Mouse (Mus musculus) left cerebral cortex, adult 18-20 months (tissue): ENCODE results near the gene Dmwd. TPM values are rescaled to one million over a fixed set of nuclear protein-coding genes. Genes with fewer than 3 reads are reported as not detected.
A peak's percentile ranks its signal among the peaks of the same experiment; 100 is the strongest.
"Not testable (repeated sequence)": the region's sequence is repeated elsewhere in the genome, so short reads cannot be mapped to it uniquely, and the experiment has no call there.

Experiments
- DNase-seq, 2 experiments: peaks; one replicate each; pipeline ENCODE4 v3.0.0; 2021 to 2022; ENCODE audit warnings: low spot score in 2 of 2, mixed read lengths in 1 of 2
- total RNA-seq, 2 experiments: library from RNA; stranded (reverse); gene quantifications; 2 replicates each; pipeline ENCODE4 v1.2.3; 2021

Dmwd gene
- total RNA-seq, 2 experiments from 2014 or later: 143 TPM

DNA sequence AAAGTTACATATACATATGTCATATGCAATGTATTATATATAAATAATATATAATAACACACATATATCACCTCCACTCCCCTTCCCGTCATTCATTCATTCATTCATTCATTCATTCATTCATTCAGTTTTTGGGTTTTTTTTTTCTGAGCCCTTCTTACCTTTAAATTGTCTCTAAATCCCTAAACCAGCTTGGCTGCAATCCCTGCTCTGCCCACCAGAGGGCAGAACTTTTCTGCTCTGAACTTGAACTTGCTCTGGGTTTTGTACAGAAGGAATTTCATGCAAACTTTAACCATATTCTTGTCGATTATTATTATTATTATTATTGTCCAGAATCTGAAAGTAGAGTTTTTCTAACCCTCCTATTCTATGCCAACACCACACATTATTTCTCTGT lies 7.3 kb upstream of the Dmwd start:
- DNase-seq: peak; percentile 67 to 68

DNA sequence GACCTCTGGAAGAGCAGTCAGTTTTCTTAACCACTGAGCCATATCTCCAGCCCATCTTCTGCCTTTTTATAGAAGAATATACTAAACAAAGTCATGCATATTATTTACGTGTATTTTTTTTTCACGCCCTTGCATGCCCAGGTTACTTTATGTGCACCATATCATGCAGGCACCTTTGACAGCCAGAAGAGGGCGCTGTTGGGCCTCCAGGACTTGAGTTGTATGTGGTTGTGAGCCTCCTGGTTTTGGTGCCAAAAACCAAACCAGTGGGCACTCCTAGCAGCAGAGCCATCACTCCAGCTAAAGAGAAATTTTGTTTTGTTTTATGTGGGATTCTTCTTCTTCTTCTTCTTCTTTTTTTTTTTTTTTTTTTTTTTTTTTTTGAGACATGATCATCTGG lies 6.5 kb upstream of the Dmwd start:
- no peak for DNase-seq

DNA sequence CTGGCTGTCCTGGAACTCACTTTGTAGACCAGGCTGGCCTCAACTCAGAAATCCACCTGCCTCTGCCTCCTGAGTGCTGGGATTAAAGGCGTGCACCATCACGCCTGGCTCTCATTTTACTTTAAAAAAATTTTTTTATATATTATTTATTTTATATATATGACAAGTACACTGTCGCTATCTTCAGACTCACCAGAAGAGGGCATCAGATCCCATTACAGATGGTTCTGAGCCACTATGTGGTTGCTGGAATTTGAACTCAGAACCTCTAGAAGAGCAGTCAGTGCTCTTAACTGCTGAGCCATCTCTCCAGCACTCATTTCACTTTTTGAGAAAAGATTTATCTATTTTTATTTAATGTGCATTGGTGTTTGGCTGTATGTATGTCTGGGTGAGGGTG lies 5.0 kb upstream of the Dmwd start:
- DNase-seq: not testable (repeated sequence)

DNA sequence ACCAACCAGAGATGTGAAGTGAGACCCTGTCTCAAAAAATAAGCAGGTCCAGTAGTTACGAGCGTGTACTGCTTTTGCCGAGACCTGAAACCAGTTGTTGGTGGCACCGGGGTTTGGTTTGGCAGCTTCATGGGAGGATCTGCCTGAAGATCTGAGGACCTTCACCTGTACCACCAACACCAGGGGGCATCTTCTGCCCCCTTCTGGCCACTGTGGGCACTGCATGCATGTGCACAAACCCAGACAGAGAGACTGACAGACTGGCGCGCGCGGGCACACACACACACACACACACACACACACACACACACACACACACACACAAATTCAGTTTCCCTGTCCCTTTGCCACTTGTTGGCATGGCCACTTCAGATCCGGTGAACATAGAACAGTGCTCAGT lies 2.5 kb upstream of the Dmwd start:
- DNase-seq: no peak

DNA sequence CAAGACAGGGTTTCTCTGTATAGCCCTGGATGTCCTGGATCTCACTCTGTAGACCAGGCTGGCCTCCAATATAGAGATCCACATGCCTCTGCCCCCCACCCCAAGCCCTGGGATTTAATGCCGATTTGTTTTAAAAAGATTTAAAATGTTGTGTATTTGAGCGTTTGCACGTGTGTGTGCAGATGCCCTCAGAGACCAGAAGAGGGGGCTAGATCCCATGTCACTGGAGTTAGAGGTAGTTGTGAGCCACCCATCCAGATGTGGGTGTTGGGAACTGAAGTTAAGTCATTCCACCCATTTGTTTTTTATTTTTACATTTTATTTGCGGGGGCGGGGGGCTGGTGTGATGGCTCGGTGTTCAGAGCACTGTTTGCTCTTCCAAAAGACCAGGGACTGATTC lies 1.5 kb upstream of the Dmwd start:
- DNase-seq: no peak

DNA sequence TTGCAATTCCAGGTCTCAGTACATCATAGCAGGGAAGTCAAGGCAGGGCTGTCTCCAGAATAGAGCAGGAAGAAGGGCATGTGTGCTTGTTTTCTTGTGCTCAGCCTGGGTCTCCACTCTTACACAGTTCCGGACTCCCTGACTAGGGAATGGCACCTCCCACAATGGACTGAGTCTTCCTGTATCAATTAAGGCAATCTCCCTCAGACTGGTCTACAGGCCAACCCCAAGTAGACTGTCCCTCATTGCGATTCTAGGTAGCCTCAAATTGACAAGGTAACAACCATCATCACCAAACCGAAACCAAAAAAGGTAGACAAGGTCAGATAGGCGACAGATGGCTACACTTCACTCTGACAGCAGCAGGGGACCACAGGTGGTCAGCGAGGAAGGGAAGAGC lies 796 bp upstream of the Dmwd start:
- no peak for DNase-seq

DNA sequence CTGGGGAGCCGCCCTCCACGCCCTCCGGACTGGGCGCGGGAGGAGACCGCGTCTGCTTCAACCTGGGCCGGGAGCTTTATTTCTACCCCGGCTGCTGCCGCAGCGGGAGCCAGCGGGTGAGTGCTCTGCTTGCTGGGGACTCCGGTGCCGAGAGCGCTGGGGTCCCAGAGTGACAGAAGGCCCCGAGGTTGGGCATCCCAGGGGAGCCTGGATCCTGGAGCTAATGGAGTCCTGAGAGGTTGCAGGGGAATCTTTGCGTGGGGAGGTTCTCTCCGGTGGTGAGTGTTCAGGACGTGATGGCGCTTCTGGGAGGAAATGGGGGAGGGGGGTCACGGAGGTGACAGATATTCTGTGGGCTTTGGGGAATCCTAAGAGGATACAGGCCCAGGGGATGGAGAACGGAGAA lies 562 bp downstream of the Dmwd start:
- no peak for DNase-seq

DNA sequence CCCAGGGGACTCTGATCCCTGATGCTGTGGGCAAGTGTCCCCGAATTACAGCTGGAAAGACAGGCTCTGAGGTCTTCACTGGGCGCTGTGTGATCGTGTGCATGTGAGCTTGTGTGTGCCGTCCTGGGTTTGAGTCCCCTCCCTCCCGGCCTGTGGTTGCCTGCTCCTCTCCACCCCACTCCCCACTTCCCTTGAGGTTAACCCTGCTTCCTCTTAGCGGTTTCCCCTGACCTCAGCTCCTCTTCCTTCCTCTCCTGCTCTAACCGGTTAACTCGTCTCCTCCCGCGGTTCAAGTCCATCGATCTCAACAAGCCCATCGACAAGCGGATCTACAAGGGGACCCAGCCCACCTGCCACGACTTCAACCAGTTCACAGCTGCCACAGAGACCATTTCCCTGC lies 1.7 kb downstream of the Dmwd start:
- no peak for DNase-seq

DNA sequence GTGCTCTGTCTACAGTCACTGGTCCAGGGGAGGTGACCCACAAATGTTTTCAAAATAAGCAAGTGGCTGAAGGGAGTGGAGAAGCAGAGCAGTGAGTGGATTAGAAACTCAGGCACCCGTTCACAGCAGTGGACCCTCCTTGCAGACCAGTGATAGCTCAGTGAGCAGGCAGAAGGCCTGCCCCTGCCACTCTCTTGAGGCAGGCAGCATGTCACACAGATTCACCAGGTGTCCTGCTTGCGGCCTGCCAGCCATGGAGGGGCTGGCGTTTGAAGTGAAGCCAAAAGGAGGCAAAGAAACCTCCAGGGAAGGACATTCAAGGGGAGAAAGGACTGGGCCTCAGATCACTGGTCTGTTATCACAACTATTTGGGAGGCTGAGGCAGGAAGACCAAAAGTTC lies 2.7 kb downstream of the Dmwd start:
- DNase-seq: no peak

DNA sequence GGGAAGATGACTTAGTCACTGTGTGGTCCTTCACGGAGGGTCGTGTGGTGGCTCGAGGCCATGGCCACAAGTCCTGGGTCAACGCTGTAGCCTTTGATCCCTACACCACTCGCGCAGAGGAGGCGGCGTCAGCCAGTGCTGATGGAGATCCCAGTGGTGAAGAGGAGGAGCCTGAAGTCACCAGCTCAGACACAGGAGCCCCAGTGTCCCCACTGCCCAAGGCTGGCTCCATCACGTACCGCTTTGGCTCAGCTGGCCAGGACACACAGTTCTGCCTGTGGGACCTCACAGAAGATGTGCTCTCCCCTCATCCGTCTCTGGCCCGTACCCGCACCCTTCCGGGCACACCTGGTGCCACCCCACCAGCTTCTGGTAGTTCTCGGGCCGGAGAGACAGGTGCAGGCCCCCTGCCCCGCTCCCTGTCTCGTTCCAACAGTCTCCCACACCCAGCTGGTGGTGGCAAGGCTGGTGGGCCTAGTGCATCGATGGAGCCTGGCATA lies 4.5 kb downstream of the Dmwd start:
- no peak for DNase-seq

DNA sequence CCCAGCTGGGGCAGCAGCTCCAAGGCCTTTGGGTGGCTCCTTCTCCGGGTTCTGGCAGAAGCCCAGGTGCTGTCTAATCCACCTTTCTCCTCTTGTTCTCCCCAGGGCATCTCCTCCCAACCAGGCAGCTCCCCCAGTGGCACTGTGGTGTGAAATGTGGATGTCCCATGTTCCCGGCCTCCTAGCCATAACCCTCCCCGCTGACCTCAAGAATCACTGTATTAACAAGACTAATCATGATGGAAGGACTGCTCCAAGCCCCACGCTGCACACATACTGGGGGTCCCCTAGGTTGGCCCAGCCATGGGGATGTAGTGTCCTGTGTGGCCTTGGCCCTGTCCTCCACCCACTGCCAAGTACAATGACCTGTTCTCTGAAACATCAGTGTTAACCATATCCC lies 6.1 kb downstream of the Dmwd start:
- no peak for DNase-seq

DNA sequence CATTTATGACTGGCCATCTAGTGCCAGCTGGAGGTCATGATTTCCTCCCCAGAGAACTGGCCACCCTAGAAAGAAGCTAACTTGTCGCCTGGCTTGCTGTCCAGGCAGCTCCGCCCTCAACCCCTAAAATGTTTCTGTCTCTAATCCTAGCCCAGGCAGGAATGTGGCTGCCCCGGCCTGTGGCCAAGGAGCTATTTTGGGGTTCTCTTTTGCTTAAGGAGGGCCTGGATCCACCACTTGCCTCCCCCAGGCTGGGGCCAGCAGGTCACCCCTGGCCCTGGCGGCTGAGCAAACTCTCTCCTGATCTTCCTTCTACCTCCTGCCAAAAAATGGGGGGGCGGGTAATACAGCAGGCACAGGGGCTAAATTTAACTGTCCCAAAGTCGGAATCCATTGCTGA lies 7.1 kb downstream of the Dmwd start:
- no peak for DNase-seq

DNA sequence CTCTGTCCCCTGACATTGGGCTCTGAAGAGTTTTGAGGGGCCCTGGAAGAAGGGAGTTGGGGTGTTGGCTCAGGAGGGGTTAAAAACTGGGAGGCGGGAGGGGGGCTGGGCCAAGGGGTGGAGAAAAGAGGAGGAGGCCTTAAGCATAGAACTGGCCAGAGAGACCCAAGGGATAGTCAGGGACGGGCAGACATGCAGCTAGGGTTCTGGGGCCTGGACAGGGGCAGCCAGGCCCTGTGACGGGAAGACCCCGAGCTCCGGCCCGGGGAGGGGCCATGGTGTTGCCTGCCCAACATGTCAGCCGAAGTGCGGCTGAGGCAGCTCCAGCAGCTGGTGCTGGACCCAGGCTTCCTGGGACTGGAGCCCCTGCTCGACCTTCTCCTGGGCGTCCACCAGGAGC lies 7.7 kb downstream of the Dmwd start, which contains the start of gene Dmpk:
Dmpk (plus strand) TSS at position 149 of the 400 bp plus-strand sequence.
- DNase-seq: no peak

DNA sequence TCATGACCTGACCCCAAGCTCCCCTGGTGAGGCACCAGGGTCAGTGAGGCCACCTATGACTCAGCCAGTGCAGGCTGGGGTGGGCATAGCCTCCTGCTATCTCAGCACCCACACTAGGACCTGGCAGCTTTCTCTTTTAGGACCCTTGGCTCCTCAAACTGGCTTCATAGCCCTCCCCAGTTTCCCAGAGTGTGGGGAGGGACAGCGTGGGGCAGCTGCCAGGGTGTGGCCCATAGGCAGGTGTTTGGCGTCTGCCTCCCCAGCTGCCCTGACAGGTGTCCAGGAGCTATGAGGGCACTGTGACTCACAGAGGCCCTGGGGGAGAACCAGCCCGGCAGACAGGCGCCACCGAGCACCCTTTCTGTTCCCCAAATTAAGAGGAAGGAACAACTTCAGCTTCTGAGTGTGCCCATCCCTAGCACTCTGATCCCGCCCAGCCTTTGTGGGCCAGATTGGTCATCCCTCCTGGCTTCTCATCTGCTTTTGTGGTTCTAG lies 8.3 kb downstream of the Dmwd start:
- no peak for DNase-seq

DNA sequence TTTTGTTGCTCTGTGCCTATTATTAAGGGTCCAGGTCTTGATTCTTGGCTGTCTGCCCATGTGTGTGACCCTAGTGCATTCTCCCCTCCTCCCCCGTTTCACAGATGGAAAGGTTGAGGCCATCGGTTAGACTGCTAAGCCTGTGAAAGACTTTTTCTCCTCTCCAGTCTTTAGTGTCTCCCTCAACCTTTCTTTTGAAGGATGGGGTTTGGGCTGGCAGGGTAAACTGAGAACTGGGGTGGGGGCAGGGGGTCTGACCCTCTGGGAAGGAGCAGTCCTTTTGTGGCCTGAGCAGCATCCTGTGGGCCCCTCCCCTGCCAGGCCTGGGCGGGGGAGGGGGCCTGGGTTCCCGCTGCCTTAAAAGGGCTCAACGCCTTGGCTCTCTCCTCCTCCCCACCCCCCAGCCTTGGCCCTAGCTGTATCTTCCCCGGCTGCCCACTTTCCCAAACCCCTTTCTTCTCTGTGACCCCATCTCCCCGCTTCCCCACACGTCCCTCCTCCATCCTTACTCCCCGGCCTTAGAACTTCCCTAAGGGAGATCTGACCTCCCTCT lies 9.0 kb downstream of the Dmwd start:
- no peak for DNase-seq

DNA sequence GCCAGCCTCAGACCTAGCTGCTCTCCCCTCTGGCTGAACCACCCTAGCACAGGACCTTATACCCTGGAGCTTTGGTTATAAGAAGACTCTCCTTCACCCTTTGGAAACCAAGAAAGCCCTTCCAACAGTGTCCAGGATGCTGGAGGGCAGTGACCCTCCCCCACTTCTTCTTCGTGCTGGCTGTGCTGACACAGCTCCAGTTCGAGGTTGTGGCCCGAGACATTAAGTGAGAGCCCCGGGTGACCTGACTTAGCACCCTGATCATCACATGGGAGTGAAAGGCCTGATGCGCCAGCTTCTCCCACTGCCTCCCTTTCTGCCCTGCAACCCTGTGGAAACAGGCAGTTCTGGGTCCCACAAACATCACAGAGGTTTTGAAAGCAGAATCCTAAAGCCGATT lies 9.5 kb downstream of the Dmwd start:
- DNase-seq: no peak

DNA sequence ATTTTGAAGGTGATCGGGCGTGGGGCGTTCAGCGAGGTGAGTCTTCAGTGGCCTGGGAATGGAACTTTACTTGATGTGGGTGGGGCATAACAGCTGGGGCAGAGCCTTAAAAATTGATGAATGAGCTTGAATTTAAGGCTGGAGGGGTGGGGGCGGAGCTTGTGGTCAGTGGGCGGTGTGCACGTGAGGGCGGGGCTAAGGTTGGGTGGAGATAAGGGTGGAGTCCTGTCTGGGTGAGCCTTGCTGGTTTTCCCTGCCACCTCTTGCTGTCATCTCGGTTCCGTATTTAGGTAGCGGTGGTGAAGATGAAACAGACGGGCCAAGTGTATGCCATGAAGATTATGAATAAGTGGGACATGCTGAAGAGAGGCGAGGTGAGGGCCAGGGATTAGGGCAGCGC lies 10.0 kb downstream of the Dmwd start:
- DNase-seq: no peak

DNA sequence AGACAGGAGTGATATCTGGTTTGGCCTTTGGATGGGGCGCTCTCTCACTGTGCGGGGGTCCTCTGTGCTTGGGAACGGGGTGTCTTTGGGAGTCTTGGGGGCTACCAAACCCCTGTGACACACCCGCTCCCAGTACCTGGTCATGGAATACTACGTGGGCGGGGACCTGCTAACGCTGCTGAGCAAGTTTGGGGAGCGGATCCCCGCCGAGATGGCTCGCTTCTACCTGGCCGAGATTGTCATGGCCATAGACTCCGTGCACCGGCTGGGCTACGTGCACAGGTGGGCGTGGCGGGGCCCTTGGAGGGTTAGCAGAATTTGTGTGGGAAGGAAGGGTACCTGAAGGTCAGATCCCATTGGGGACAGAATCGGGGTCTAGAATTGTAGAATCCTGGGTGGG lies 10.7 kb downstream of the Dmwd start:
- no peak for DNase-seq

DNA sequence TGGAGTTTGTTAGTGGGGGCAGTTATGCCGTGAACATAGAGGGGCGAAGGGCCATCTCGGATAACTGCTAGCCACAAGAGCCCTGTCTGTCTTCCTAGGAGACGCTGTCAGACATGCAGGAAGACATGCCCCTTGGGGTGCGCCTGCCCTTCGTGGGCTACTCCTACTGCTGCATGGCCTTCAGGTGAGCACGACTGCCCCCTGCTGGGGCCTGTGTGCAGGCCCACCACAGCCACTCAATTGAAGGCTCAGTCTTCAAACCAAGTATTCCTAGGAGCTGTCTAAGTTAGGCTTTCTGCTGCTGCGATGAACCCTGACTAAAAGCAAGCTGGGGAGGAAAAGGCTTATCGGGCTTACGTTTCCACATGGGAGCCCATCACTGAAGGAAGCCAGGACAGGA lies 12.8 kb downstream of the Dmwd start:
- DNase-seq: peak; percentile 60 to 64

DNA sequence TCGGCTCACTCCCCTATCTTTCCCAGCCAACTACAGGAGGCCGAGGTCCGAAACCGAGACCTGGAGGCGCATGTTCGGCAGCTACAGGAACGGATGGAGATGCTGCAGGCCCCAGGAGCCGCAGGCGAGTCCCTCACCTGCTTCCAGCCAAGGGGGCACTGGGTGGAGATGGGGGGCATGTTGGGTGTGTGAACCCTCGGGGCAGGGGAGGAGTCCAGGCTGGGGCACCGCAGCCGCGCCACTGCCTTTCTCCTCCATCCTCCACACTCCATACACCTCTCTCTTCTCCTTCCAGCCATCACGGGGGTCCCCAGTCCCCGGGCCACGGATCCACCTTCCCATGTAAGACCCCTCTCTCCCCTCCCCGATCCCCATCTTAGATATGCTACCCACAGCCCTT lies 15.9 kb downstream of the Dmwd start:
- no peak for DNase-seq

DNA sequence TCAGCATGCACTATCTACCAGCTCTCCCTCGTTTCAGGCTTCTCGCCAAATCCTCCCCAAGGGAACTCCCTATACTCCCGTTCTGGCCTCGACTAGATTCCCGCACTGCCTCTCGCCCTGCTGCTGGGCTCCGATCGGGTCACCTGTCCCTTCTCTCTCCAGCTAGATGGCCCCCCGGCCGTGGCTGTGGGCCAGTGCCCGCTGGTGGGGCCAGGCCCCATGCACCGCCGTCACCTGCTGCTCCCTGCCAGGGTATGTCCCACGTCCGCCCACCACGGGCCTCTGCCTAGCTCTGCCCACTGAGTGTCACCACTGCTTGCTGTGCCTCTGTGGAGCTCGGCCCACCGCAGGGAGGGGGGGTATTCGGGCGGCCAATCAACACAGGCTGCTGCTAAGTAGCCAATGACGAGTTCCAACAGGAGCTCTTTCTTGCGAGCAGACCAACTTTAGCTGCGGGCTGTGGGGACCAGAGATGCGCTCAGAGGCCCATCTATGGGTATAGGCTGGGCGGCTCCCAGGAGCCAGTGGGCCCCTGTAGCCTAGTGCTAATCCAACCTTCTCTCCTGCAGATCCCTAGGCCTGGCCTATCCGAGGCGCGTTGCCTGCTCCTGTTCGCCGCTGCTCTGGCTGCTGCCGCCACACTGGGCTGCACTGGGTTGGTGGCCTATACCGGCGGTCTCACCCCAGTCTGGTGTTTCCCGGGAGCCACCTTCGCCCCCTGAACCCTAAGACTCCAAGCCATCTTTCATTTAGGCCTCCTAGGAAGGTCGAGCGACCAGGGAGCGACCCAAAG lies 16.6 kb downstream of the Dmwd start:
- no peak for DNase-seq

DNA sequence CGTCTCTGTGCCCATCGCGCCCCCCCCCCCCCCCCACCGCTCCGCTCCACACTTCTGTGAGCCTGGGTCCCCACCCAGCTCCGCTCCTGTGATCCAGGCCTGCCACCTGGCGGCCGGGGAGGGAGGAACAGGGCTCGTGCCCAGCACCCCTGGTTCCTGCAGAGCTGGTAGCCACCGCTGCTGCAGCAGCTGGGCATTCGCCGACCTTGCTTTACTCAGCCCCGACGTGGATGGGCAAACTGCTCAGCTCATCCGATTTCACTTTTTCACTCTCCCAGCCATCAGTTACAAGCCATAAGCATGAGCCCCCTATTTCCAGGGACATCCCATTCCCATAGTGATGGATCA lies 17.1 kb downstream of the Dmwd start:
- peak; percentile 71 to 73 for DNase-seq
